Mouse (Mus musculus) embryo, embryonic 11.5 days (tissue): ENCODE measurements around the gene Cnih2.

Source experiments
- DNase-seq: peaks from one replicate; pipeline ENCODE4 v3.0.0-alpha.2; 2012; ENCODE audit warnings: low read depth, low spot score

Gene Cnih2

DNA sequence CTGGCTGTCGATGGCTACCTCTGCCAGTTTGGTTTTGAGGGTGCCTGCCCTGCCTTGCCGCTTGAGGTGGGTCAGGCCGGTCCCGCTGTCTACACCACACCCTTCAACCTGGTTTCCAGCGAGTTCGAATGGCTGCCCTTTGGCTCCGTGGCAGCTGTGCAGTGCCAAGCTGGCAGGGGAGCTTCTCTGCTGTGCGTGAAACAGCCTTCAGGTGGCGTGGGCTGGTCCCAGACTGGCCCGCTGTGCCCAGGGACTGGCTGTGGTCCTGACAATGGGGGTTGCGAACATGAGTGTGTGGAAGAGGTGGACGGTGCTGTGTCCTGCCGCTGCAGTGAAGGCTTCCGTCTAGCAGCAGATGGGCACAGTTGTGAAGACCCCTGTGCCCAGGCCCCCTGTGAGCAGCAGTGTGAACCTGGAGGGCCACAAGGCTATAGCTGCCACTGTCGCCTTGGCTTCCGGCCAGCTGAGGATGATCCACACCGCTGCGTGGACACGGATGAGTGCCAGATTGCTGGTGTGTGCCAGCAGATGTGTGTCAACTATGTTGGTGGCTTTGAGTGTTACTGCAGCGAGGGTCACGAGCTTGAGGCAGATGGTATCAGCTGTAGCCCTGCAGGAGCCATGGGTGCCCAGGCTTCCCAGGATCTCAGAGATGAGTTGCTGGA lies 29.6 kb downstream of the Cnih2 start:
- DNase-seq = no peak

DNA sequence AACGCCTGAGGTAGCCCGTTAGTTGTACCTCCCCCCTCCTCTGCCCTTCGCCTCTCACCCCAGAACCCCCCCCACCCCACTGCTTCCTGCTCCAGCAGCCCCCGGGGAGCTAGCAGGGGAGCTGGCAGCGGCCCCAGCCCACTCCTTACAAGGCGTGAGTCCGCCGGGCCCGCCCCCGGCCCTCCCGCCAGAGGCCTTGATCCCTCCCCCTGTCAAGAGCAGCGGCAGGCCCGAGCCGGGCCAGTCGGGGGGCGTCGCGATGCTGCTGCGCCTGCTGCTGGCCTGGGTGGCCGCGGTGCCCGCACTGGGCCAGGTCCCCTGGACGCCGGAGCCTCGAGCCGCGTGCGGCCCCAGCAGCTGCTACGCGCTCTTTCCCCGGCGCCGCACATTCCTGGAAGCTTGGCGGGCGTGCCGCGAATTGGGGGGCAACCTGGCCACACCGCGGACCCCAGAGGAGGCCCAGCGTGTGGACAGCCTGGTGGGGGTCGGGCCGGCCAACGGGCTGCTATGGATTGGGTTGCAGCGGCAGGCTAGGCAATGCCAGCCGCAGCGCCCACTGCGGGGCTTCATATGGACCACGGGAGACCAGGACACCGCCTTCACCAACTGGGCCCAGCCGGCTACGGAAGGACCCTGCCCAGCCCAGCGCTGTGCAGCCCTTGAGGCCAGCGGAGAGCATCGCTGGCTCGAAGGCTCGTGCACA lies 30.3 kb downstream of the Cnih2 start, which contains the start of gene Cd248:
Gene Cd248, plus strand, starts transcription at position 212 of the 703 bp plus-strand sequence.
- DNase-seq = no peak

DNA sequence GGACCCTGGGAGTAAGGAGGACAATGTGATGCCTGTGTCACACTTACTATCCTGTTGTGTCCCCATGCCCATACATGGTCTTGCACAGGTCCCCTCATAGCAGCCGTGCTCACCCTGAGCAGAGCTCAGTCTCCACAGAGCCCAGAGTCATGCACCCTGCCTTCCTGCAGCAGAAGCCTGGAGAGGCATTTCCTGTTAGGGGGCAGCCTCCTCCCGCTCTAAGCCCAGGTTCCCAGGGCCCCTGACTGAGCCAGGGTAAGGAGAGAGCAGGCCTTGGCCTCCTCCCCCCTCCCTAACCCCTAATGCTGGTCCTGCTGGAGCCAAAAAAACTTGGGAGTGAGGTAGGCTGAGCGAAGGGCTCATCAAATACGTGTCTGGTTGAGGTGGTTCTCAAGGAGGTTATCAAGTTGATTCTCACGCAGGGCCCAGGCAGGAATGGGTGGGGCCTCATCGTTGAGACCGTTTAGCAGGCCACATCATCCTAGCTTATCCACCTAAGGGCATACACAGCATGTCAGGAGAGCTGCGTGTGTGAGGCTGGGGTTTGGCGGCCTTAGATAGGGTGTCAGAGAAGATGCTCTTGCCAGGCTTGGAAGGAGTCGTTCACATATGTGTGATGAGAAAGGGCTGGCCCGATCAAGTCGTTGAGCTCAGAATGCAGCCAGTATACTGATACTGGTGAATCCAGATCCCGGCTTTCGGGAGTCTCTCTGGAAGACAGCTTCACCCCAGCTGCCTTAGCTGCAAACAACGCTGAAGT lies 31.1 kb downstream of the Cnih2 start:
- DNase-seq = no peak

DNA sequence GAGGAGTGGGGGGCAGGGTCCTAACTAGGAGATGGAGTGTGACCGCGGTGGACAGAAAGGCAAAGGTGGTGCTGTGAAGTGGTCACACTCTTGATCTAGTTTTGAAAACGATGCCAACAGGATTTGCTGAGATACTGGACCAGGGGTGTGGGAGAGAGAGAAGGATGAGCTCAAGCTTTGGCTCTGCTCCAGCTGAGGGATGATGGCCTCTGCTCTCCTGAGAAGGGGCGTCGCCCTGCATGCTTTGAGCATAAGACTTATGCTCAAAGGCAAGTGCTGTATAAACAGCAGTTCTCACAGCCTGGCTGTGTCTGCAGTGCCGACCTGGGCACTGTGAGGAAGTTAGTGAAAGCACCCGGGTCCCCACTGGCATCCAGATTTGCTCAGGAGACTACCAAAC lies 33.2 kb downstream of the Cnih2 start:
- no peak for DNase-seq

DNA sequence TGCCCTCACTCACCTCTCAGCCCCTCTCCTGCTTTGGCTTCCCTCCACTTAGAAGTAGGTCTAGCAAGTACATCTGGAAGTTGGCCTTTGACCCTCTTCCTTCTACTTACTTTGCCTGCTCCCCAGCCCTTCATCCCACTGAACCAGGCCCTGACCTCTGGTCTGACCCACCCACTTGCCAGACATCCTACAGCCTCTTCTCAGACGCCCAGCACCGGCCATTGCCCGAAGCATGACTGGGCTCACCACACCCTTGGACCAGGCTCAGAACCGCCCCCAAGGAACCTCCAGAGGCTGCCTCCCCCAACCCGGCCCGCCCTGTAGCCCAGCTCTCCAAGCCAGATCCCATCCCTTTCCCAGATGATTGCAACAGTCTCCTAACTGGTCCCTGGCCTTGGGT lies 35.9 kb downstream of the Cnih2 start:
- no peak for DNase-seq

DNA sequence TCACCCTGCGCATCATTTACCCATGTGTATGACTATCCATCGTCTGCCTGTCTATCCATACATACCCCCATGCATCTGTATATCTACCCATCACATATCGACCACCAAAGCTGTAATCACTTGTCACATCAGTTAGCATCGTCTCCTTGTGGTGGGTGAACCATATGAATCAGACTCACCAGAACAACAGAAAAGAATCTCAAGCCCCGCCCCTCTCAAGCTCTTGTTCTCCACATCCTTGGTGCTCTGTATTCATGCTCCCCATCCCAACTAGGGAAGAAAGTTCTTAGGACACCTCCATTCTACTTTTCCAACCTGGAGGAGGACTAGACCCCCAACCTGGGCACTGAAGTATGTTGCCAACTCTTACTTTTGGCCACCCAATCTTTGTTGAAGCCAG lies 36.3 kb downstream of the Cnih2 start:
- no peak for DNase-seq

DNA sequence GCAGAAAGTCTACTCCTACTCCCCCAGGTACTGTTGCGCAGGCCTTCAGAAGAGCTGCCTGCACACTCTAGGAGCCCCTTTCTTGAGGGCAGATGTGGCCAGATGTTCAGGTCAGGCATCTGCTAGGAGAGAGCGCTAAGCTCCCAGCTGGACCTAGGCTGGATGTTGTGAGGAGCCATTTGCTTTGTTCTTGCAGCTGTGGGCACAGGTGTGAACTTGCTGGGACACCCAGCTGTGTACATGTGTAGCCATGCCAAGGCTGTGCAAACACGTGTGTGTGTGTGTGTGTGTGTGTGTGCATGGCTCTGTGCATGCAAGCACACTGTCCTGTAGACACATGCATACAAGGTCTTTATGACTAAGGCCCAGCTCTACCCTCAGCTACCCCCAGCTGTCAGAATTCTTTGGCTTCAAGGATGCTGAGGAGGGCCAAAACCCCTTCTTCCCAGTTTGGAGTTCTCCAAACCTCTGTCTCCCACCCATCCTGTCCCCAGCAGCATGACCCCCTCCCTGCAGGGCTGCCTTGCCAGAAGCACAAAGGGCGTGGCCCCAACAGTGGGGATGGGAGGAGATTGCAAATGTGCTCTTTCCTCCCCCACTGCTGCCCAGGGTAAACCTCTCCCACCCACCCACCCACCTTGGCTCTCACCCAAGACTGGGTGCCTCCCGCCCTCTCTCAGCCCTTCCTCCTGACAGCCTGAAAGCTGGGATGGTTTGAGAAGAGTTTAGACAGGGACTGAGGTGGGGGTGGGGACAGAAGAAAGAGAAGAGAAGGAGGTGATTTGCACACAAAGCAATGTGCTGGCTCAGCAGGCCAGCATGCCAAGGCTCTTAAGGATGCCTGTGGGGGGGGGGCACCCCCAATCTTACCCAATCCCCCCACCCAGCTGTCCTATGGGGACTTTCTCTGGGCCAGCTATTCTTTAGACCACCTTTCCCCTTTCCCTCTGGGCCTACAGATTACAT lies 37.7 kb downstream of the Cnih2 start:
- no peak for DNase-seq

DNA sequence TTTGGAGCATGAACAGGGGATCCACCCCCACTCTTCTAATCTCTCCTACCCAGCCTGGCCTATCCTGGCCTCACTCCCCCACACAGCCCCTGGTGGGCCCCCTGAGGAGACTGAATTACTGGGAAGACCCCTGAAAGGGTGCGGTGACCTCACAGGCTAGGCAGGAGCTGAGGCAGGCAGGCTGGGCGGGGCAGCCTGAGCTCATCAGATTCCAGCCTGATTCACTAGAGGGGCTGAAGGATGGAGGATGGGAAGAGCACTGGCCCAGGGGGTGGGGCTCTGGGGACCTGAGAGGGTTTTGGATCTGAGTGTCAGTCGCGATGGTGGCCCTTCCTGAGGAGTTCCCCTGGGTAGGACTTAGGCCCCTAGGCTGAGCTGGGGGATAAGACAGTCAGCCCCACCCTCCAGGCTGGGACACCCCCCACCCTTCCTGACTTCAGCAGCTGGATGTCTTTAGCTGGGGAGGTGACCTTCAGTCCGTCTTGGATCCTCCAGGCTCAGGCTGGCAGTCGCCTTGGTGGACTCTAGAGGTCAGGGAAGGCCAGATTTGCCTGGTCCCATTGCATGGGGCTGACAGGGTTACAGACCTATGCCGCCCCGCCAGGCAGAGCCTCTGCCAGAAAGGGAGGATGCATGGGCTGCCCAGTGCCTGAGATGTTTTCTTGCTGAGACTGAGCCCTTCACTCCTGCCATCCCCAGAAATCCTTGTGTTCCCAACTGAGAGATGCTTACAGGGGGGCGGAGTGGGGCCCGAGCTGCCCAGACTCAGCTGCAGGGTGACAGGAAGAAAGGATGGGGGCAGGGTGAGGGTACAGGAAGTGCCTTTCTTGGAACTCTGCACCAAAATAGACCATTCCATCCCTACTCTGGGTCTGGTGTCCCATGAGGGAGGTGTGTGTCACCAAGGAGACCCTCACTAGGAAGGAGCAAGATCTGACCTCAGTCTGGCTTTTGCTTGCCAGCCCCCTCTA lies 39.2 kb downstream of the Cnih2 start:
- DNase-seq = no peak

DNA sequence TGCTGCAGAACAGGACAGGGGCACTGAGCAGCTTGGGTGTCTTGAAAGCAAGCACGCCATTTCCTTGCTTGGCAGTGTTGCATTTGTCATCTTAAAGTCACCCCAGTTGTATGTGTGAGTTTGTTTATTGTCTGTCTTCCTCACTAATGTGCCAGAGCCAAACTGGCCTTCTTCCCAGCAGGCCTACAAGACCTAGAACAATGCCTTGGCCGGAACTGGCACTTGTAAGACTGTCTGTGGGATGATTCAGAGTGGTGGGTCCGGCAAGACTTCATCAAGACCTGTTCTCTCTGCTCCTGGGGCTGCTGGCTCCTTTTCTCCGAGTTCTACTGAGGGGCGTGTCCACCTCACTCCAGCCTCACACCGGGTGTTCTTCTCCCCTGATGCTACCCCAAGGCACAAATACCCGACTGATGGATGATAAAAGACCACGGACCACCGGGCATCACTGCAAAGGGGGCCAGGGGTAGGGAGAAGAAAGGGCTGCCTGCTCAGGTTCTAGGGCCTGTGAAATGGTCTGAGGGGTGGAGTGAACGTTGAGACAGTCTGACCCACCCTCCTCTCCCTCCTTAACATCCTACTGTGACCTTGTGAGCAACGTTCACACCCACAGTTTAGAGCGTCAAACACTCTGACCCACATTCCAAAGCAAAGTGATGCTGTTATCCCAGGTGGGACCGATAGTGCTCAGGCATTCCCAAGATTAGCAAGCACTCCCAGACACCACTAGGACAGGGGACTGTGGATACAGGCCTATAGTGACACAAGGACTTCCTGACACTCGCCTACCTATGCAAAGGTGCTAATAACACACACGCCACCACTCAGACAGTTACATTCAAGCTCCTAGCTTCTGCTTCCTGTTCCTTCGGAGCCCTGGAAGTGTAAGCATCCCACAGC lies 40.2 kb downstream of the Cnih2 start:
- no peak for DNase-seq

DNA sequence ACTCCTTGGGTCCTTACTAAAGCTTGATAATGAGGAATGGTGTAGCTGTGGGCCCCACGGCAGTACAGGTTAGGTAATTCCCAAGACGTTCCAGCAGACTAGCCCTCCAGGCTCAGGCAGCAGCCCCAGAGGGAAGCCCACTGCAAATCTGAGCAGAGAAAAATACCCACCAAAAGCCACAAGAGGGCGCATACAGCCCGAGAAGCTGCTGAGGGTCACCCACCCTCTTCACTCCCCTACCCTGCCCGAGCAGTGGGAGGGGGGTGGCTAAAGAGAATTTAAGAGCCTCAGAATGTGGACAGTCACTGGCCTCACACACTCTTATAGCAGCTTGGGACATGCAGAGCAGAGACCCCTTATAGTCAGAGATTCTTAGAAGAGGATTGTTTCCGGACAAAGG lies 42.1 kb downstream of the Cnih2 start:
- DNase-seq = no peak

DNA sequence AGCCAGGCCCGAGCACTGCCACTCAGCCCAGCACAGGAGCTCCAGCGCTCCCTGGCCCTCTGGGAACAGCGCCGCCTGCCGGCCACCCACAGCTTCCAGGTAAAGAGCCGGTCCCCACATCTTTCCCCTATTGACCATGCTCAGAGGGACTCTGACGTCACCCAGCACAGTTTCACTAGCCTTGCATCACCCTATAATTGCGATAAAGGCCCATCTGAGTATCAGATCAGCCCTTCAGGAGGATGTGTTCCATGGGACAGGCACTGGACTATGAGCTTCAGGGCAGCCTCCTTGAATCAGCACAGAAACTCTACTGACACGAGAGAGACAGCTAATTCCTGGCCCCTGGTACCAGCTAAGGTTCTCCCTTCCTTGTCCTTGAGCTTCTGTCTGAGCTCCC lies 44.4 kb downstream of the Cnih2 start:
- DNase-seq = no peak

DNA sequence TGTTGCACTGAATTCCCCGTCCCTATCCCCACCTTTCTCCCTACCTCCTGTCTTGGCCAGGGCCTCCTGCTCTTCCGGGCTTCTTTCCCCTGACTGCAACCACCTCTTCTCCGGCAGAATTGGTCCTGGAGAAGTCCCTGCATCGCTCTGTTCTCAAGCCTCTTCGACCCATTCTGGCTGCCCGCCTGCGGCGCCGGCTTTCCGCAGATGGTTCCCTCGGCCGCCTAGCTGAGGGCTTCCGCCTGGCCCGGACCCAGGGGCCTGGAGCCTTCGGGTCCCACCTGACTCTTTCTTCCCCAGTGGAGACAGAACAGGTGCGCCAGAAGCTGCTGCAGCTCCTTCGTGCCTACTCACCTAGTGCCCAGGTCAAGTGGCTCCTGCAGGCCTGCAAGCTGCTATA lies 45.5 kb downstream of the Cnih2 start:
- no peak for DNase-seq

DNA sequence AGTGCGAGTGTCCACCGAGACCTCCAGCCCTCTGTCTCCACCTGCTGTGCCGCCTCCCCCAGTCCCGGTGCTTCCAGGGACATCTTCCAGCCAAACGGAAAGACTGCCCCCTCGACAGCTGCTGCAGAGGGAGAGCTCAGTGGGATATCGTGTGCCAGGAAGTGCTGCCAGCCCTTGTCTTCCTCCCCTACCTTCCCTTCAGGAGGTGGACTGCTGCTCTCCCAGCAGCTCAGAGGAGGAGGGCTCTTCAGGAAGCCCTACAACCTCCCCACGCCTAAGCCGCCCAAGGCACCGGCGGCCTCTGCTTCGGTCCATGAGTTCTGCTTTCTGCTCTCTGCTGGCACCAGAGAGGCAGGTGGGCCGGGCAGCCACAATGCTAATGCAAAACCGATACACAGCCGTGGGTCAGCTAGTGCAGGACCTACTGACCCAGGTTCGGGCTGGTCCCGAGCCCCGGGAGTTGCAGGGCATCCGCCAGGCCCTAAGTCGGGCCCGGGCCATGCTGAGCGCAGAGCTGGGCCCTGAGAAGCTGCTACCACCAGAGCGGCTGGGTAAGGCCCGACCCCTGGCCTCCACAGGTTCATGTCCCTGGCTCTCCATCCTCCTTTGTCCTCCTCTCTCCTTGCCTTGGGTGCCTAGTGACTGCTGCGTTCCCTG lies 46.0 kb downstream of the Cnih2 start:
- no peak for DNase-seq

DNA sequence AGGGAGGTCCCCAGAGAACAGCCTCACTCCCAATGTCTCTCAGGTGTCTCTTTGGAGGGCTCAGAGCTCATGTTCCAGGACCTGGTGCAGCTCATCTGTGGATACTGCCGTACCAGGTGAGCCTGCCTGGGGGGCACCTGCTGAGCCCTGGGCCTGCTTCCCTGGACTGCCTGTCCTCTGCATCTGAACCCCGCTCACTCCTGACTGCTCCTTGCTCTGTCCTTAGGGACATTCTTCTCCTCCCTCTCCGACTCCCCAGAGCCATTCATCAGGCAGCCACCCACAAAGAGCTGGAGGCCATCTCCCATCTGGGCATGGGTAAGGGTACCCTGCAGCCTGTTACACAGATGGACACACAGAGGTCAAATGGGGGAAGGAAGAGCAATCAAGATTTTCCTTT lies 46.8 kb downstream of the Cnih2 start:
- no peak for DNase-seq

DNA sequence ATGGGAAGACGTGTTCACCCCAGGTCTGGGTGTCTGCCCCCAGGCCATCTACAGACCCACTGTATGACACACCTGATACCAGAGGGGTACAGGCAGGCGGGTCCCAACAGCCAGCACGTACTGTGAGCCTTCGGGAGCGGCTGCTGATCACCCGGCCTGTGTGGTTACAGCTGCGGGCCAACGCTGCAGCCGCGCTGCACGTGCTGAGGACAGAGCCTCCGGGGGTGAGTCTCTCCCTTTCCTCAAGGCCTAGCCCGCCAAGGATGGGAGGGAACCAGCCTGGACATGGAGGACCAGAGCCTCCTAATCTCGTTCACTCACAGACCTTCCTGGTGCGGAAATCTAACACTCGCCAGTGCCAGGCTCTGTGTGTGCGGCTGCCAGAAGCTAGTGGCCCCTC lies 47.3 kb downstream of the Cnih2 start:
- no peak for DNase-seq

DNA sequence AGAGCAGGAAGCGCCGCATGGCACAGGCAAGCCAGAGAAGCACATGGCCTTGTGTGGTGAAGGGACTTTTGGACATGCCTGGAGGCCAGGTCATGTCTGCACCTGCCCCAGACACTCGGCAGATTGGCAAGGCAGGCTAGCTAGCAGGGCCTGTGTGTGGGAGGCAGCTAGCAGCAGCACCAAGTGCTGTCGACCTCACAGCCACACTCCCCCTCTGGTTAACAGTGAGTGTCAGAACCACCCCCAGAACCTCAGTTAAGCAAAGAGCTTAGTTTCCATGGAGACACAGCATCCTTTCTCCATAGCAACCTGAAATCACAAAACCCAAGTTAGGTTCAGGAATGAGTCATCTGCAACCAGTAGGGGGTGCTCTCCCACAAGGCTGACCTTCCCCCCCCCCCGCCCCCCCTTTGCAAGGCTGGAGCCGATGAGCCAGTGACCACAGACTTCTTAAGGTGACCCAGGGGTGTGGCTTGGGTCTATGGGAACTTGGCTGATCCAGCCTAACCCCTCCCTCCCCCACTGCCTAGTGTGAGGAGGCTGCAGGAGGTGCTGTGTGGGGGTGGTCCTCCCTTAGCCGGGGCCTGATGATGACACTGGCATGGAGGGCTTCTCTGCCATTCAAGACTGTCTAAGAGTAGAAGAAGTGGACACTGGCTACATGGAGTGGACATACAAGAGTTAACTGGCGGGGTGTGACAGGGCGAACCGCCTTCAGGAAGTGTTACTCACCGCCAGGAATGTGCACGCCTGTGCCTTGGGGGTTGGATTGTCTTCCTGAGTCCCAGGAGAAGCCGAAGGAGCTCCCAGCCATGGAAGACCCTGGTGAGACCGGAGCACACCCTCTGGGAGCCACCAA lies 48.0 kb downstream of the Cnih2 start, which contains the start of gene Rin1:
Gene Rin1, plus strand, starts transcription at position 435 of the 859 bp plus-strand sequence.
- DNase-seq = no peak

DNA sequence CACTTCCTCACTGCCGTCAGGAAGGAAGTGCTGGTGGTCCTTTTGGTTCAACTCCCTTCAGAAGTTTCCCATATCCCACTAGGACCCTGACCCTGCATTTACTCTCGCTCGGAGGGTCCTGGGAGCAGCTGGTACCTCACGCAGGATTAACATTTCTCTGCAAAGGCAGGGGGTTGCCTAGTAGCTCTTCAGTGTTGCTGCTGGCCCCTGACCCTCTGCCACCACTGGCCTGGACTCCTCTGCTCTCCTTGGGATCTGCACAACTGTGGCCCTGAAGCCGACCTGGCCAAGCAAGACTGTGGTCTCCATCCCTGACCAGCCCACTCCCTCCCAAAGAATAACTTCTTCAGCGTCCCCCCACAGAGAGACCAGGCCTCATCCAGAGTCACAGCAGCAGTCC lies 49.0 kb downstream of the Cnih2 start:
- DNase-seq = no peak
